Mouse (Mus musculus): ENCODE measurements at regions not wholly inside any gene's neighbourhood (a gene's known extent, or its start where the extent isn't known, plus 50 kb on each side); places are given as distances from the start of the nearest gene placed in this dataset.

DNA sequence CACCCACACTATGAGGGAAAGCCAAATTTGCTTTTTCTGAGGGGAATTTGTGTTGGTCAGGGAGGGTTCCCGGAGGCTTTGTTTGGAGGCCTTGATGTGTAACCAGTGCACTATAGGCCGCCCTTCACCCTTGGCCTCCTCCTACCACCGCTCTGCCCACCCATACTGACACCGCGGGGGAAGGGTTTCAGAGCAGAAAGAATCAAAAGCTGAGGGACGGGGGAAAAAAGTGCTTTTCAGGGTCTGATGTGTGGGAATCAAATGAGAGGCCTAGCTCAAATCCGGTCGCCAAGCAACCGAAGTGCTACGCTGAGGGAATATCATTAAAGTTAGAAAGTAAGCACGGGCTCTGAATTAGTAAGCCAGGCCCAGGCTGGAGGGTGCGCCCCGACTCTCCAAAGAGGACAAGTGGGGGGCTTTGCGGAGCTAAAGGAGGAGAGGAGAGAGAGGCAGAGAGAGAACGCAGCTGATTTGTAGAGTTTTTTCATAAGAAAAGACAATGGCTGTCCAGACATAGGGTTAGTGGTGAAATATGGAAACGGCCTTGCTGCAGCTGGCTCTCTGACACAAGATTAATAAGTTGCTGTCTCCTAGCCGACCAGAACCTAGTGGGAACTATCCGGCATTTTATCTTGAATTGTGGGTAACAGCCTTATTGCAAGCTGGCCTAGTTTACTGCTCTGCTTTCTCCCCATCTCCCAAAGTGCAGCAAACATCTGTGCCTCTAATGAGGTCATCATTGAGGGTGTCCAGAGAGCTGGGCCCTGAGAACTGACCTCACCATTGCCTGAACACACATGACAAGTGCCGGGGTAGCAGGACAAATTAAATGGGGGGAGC lies 438.3 kb downstream of the Sox2 start:
- ATAC-seq (ENCODE audit: low FRiP score): peak; percentile 83
- Histone ChIP-seq H3K36me3 (no peaks in the 10 kb centered on the region), H3K27me3 (no peaks in the 10 kb centered on the region), H3K27ac (peak overlapping the region; percentile 79), H3K9me3 (replicated peaks) (no peaks in the 10 kb centered on the region), H3K4me3 (no peak overlapping the region), H3K4me1 (peaks cover 52% of the 10 kb centered on the region), H3K4me2 (replicated peaks) (peak overlapping the region; percentile 19; the same call in 1 of the 2 replicates), H3K9ac (no peak overlapping the region)
- 18% methylated on average over 19 of the region's 19 CpGs for WGBS

DNA sequence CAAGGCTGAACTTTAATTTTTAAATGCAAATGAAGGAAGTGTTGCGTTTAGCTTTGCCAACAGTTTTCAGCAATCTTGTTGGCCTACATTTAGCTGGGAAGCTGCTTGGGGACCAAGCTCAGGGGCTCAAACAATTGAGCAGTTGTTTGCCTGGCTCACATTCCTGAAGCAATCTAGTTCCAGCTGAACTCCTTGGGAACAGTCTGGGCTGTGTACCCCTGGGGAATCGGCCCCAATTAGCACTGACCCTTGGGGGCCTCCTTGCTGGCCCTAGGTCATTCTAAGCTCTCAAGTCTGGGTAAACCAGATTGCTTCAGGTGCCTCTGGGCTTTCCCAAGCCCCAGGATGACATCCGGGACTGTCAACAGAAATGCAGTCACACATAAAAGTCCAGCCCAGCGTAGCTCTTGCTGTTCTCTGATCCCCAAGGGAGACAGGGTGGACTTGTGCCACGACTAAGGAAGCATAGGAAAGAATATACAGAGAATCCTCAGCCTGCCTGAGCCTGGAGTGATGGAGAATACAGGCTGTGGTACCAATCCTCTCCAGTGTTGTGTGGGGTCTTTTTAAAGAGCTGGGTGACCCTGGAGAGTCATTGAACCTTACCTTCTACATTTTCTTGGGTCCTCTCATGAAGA lies 440.4 kb downstream of the Sox2 start:
- Histone ChIP-seq H3K4me2 (replicated peaks) (no peak overlapping the region), H3K9me3 (replicated peaks) (no peaks in the 10 kb centered on the region), H3K9ac (no peak overlapping the region), H3K4me3 (no peak overlapping the region), H3K36me3 (no peaks in the 10 kb centered on the region), H3K27ac (peak overlapping the region; percentile 79; the same call in 1 of the 2 replicates), H3K27me3 (no peaks in the 10 kb centered on the region), H3K4me1 (peaks cover 38% of the 10 kb centered on the region)
- WGBS: 27% methylated on average over 5 of the region's 5 CpGs
- no peak for ATAC-seq (ENCODE audit: low FRiP score)

DNA sequence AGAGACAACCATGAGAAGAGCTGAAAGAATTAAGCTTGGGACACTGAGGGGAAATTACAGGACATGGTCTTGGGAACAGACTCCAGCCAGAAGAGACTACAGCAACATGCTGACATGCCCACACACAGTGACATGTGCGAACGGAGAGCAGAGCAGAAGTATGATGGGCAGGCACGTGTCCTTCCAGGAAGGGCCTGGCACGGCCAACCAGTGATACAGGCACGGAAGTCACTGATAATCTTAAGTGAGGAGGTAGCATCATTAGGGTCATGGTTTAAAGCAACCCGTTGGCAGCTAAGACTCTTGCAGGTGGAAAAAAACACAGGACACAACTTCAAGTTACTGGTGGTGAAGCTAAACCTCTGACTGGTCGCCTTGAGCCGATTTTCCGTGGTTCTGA lies 442.8 kb downstream of the Sox2 start:
- Histone ChIP-seq H3K27ac (no peak overlapping the region), H3K4me1 (peaks cover 22% of the 10 kb centered on the region), H3K4me3 (no peak overlapping the region), H3K9ac (no peak overlapping the region), H3K4me2 (replicated peaks) (no peak overlapping the region), H3K36me3 (no peaks in the 10 kb centered on the region), H3K9me3 (replicated peaks) (no peaks in the 10 kb centered on the region), H3K27me3 (no peaks in the 10 kb centered on the region)
- no peak for ATAC-seq (ENCODE audit: low FRiP score)
- WGBS: 92% methylated on average over 9 of the region's 9 CpGs

DNA sequence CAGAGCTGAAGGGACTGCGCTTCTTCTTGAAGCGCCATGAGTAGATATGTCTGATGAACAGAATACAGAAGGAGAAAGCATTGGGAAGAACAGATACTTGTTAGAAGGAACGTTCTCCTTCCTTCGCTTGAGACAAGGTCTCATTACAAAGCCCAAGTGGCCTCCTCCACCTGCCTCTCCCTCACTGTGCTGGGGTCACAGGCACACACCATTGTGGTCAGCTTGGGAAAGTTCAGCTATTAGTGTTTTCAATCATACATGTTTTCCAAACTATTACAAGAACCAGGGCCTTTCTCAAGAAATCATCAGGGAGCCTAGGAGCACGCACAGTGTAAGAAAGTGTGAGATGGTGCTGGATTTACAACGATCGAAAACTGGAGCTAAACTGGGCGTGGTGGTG lies 445.0 kb downstream of the Sox2 start:
- H3K4me1 ChIP-seq: peaks cover 14% of the 10 kb centered on the region
- H3K9me3 ChIP-seq (replicated peaks): no peaks in the 10 kb centered on the region
- ATAC-seq (ENCODE audit: low FRiP score): no peak
- no peak overlapping the region for H3K4me2 ChIP-seq (replicated peaks)
- no peak overlapping the region for H3K4me3 ChIP-seq
- WGBS: 95% methylated on average over 8 of the region's 8 CpGs
- H3K9ac ChIP-seq: no peak overlapping the region
- H3K27ac ChIP-seq: no peak overlapping the region
- H3K36me3 ChIP-seq: no peaks in the 10 kb centered on the region
- H3K27me3 ChIP-seq: no peaks in the 10 kb centered on the region

DNA sequence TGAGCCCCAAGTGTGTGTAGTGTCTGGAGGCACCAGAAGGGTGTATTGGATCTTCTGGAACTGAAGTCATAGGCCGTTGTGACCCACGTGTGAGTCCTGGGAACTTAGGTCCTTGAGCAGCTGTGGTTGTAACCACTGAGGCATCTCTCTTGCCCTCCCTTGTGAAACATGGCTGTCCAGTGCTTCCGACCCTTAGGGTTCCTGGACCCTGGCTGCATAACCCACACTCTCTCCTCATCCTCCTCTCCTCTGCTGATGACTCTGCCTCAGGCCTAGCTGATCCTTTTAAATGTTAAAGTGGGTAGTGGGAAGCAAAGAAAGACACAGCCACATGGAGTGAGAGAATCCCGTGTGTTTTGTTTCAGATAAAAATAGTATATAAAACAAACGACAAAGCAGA lies 446.2 kb downstream of the Sox2 start:
- no peak overlapping the region for H3K4me3 ChIP-seq
- ATAC-seq (ENCODE audit: low FRiP score): no peak
- no peaks in the 10 kb centered on the region for H3K36me3 ChIP-seq
- no peaks in the 10 kb centered on the region for H3K9me3 ChIP-seq (replicated peaks)
- H3K9ac ChIP-seq: no peak overlapping the region
- H3K27me3 ChIP-seq: no peaks in the 10 kb centered on the region
- no peak overlapping the region for H3K4me2 ChIP-seq (replicated peaks)
- no peak overlapping the region for H3K27ac ChIP-seq
- H3K4me1 ChIP-seq: peaks cover 16% of the 10 kb centered on the region
- WGBS: 84% methylated on average over 5 of the region's 5 CpGs

DNA sequence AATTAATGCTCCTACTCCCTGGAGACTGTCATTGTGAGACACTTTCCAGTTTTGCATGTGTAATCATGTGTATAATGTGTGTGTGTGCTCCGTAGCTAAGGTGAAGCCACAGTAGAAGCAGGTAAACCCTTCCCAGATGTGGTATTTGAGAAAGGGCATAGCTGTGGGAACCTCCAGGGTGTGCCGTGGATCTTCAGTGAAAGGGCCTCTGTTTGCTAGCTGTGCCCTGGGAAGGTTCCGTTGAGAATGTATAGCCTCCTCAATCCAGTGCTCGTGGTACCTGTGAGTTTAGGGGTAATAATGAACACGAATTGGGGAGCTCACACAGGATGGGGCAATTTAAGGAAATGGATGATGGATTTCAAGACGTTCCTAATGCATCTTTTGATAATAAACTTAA lies 447.6 kb downstream of the Sox2 start:
- no peak for ATAC-seq (ENCODE audit: low FRiP score)
- 85% methylated on average over 6 of the region's 6 CpGs for WGBS

DNA sequence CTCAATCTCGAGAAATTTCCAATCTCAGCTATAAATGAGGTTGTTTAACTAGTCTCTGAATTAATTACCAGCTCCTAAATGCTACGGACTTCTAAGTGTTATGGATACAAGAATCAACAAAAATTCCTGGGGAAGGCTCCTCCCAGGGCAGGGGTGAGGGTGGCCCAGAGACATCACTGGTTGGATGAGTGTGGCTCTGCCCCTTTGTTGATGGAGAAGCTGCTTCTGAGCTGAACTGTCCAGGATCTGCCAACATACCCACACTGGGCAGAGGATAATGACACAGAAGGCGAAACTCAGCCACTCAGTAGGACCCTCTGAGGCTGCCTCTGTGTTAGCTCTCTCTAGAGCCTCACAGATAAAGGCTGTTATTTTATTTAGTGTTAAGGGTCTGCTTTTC lies 449.0 kb downstream of the Sox2 start:
- Histone ChIP-seq H3K4me2 (replicated peaks) (no peak overlapping the region), H3K4me1 (peaks cover 38% of the 10 kb centered on the region), H3K9ac (no peak overlapping the region), H3K27me3 (peaks cover 5% of the 10 kb centered on the region; the same call in 1 of the 2 replicates), H3K27ac (no peak overlapping the region), H3K36me3 (no peaks in the 10 kb centered on the region), H3K9me3 (replicated peaks) (no peaks in the 10 kb centered on the region), H3K4me3 (no peak overlapping the region)
- ATAC-seq (ENCODE audit: low FRiP score): no peak
- 61% methylated on average over 3 of the region's 3 CpGs for WGBS

More for the DNA sequence above, 447.6 kb downstream of the Sox2 start:
- Histone ChIP-seq H3K27me3 (no peaks in the 10 kb centered on the region), H3K27ac (no peak overlapping the region), H3K9ac (no peak overlapping the region), H3K9me3 (replicated peaks) (no peaks in the 10 kb centered on the region), H3K4me3 (no peak overlapping the region), H3K4me1 (peaks cover 29% of the 10 kb centered on the region), H3K4me2 (replicated peaks) (no peak overlapping the region), H3K36me3 (no peaks in the 10 kb centered on the region)

DNA sequence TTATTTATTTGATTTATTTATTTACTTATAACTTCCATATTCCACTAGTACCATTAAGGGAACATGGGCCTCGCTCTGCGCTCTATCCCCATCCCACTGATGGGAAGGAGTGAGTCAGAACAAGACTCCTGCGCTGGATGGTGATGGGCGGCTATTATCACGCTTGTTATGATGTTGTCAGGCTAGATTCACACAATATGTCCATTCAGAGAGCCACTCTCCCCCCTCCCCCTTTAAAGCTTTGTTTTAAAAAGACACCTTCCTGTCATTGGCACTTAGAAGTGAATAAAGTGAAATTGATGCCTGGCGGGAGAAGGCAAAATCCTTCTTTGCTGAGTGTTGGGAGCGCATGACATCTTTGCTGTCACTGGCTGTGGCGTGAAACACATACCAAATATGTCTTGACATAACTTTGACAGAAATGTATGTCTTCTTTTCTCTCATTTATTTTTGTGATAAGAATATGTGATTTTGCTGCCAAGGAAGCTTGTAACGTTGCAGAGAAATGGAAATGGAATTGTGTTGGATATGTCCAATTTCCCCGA lies 449.7 kb downstream of the Sox2 start:
- H3K9ac ChIP-seq: no peak overlapping the region; the same call in 1 of the 2 replicates
- H3K27ac ChIP-seq: no peak overlapping the region
- H3K4me2 ChIP-seq (replicated peaks): no peak overlapping the region
- H3K27me3 ChIP-seq: peaks cover 5% of the 10 kb centered on the region; the same call in 1 of the 2 replicates
- no peak for ATAC-seq (ENCODE audit: low FRiP score)
- no peaks in the 10 kb centered on the region for H3K36me3 ChIP-seq
- H3K4me1 ChIP-seq: peaks cover 41% of the 10 kb centered on the region
- H3K4me3 ChIP-seq: no peak overlapping the region
- H3K9me3 ChIP-seq (replicated peaks): no peaks in the 10 kb centered on the region
- 56% methylated on average over 10 of the region's 10 CpGs for WGBS

DNA sequence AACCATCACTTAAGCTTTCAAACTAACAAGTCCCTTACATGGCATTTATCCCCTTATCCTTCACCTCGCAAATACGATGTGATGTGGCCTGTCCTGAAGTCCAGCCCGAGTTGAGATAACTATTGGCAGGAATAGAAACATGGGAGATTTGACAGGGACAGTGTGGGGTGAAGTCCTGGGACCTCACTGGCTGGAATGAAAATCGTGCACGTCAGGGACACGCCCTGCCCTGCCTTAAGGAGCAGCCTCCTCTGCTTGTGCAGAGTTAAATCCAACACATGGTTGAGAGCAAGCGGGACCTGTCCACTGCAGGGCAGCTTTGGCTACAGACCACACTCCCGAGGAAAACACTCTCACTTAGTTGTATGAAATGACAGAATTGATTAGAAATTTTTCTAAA lies 451.1 kb downstream of the Sox2 start:
- Histone ChIP-seq H3K27ac (0 out of 2 replicates have a peak overlapping the region, but pooled peaks have one; percentile 5), H3K9me3 (replicated peaks) (no peaks in the 10 kb centered on the region), H3K36me3 (no peaks in the 10 kb centered on the region), H3K27me3 (peaks cover 5% of the 10 kb centered on the region; the same call in 1 of the 2 replicates), H3K9ac (no peak overlapping the region), H3K4me3 (no peak overlapping the region), H3K4me1 (peaks cover 47% of the 10 kb centered on the region), H3K4me2 (replicated peaks) (no peak overlapping the region)
- 71% methylated on average over 8 of the region's 8 CpGs for WGBS
- ATAC-seq (ENCODE audit: low FRiP score): no peak

DNA sequence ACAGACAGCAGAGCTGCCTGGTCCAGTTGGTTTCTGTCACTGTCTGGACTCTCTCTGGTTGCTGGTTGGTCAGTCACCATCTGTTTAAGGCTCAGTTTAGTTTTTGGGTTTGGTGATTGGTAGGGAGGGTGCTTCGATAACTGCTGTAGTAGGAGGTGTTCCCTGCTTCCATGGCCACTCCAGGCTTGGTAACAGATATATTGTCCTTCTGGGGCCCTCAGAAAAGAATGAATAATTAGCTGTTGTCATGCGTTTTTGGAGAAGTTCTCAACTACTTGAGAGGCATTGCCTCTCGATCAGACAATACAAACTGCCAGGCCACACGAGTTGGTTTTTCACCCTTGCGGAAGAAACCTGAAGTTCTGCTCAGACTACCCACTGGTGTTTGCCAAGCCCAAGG lies 451.7 kb downstream of the Sox2 start:
- Histone ChIP-seq H3K4me1 (peaks cover 47% of the 10 kb centered on the region), H3K27ac (peak overlapping the region; percentile 31; the same call in 1 of the 2 replicates), H3K4me2 (replicated peaks) (no peak overlapping the region), H3K4me3 (no peak overlapping the region), H3K9me3 (replicated peaks) (no peaks in the 10 kb centered on the region), H3K27me3 (peaks cover 5% of the 10 kb centered on the region; the same call in 1 of the 2 replicates), H3K36me3 (no peaks in the 10 kb centered on the region), H3K9ac (no peak overlapping the region)
- 25% methylated on average over 5 of the region's 5 CpGs for WGBS
- no peak for ATAC-seq (ENCODE audit: low FRiP score)

DNA sequence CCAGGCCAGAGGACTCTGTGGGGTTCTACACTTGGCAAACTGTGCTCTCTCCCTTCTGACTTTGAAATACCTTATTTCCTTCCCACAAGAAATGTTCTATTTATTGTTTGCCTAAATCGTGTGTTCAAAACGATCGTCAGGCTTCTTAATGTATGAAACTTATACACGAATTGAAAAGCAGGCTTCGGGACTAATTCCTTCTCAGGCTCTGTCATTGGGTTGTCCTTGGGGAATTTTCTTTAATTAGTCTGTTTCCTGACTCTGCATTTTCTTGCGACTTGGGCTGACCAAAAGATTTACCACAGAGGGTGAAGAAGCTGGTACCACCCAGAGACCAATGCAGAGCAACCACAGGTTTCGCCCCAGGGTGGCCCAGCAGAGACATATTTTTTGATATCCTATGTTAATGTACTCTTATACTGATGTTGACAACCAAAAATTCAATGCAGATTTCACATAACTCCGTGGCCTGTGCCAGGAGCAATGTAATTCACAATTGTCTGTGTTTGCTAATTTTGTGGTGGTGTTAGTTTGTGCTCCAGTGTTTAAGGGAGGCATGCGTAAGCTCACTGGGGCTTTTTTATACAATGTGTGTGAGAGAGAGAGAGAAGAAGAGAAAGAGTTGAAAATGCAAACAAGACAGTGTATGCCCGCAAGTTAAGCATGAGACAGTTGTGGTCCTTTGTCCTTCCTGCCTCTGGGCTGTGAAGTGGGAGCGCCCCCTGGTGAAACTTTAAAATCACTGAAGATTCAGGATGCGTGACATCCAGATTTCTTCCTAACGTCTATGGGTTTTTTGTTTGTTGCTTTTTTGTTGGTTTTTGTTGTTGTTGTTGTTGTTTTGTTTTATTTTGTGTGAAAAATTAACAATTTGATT lies 452.7 kb downstream of the Sox2 start:
- H3K4me2 ChIP-seq (replicated peaks): no peak overlapping the region
- ATAC-seq (ENCODE audit: low FRiP score): peak; percentile 69
- H3K9ac ChIP-seq: no peak overlapping the region
- peaks cover 47% of the 10 kb centered on the region for H3K4me1 ChIP-seq
- H3K27ac ChIP-seq: peak overlapping the region; percentile 37
- H3K4me3 ChIP-seq: no peak overlapping the region
- peaks cover 5% of the 10 kb centered on the region; the same call in 1 of the 2 replicates for H3K27me3 ChIP-seq
- H3K9me3 ChIP-seq (replicated peaks): no peaks in the 10 kb centered on the region
- H3K36me3 ChIP-seq: no peaks in the 10 kb centered on the region
- WGBS: 28% methylated on average over 13 of the region's 13 CpGs
